Comparison of ENCODE assay signal across 11 mouse cellular contexts in the genomic region with DNA sequence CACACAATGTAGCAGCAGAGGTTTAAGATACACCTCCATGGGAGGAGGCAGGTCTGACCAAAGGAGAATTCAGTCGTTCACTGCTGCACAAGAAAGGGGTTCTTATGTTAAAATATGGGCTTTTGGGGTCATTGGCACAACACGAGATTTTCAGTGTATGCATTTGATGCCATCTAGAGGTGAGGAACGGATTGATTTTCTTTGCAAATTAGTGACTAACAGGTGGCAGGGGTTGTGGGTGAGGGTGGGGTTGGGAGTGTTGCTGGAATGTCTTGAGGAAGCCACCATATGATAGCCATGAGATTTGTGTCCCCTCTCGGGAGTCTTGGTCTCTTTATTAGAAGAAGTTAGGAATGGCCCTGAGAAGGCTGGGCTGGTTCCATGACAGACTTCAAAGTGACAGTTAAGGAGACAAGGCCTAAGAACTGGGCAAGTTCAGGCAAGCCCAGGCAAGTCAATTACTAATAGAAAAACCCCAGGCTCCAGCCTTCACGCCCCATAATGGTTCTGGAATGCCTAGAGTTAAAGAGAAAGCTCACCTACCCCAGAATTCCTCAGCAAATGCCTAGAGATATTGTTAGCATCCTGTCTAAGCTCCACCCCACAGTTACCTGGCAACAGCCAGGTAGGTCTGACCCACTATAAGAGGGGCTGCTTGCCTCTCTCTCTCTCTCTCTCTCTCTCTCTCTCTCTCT. TPM values are rescaled to one million over a fixed set of nuclear protein-coding genes. Genes with fewer than 3 reads are reported as not detected.
DNase-seq lines count a peak whose midpoint lies in the region; ATAC-seq and TF ChIP-seq lines count a peak whose summit lies in the region.
"Had no signal": no experiment of that assay in that cellular context is flagged by ENCODE, and none has a peak within 500 bp of the region (broad histone marks: within the 10 kb centered on the region; RNA-seq: fewer than 3 reads in every experiment).

No protein-coding gene starts in this region.

- no peak for TF ChIP-seq CTCF in lung, adult 2 months (IDR thresholded peaks at IDR 0.05; ENCODE audit: insufficient read depth, low read length)

- no peak for DNase-seq in forebrain, embryonic 10.5 days (ENCODE audit: extremely low spot score, low spot score)
- DNase-seq in lung, adult 2 months, result no peak
- peak; percentile 39 for DNase-seq in retina, embryonic 14.5 days (ENCODE audit: low spot score)
- DNase-seq: kidney, adult 11 months; liver, embryonic 13.5 days had no signal

- H3K9ac ChIP-seq in forebrain, embryonic 16.5 days (replicated peaks; ENCODE audit: low read depth, low read length), result no peak overlapping the region
- H3K9ac ChIP-seq in lung, embryonic 16.5 days (ENCODE audit: low read length), result no peak overlapping the region
- H3K9ac ChIP-seq in liver, embryonic 12.5 days, result no peak overlapping the region
- H3K9ac ChIP-seq: liver, embryonic 13.5 days; neural tube, embryonic 13.5 days had no signal

- H3K9me3 ChIP-seq in forebrain, embryonic 10.5 days, result no peaks in the 10 kb centered on the region
- H3K9me3 ChIP-seq in forebrain, embryonic 16.5 days (ENCODE audit: control insufficient read depth, low read length), result no peaks in the 10 kb centered on the region
- H3K9me3 ChIP-seq in lung, embryonic 16.5 days (ENCODE audit: control insufficient read depth, low read length), result no peaks in the 10 kb centered on the region
- H3K9me3 ChIP-seq in liver, embryonic 12.5 days (replicated peaks), result no peaks in the 10 kb centered on the region
- H3K9me3 ChIP-seq: liver, embryonic 13.5 days; neural tube, embryonic 13.5 days had no signal

- WGBS in forebrain, embryonic 10.5 days, result 35% methylated on average over 5 of the region's 5 CpGs
- 22% methylated on average over 5 of the region's 5 CpGs for WGBS in forebrain, embryonic 16.5 days
- 25% methylated on average over 5 of the region's 5 CpGs for WGBS in lung, embryonic 16.5 days
- WGBS in lung, adult 2 months, result 26% methylated on average over 5 of the region's 5 CpGs
- 27% methylated on average over 5 of the region's 5 CpGs for WGBS in liver, embryonic 12.5 days (ENCODE audit: insufficient replicate concordance)

- no peak overlapping the region for H3K4me2 ChIP-seq in forebrain, embryonic 16.5 days (ENCODE audit: low read length)
- no peak overlapping the region for H3K4me2 ChIP-seq in lung, embryonic 16.5 days (ENCODE audit: low read depth, low read length)
- H3K4me2 ChIP-seq in liver, embryonic 12.5 days, result no peak overlapping the region
- H3K4me2 ChIP-seq: liver, embryonic 13.5 days; neural tube, embryonic 13.5 days had no signal

- ATAC-seq in forebrain, embryonic 16.5 days, result no peak
- ATAC-seq in lung, embryonic 16.5 days (ENCODE audit: low read depth), result peak; percentile 48; the same call in 1 of the 2 replicates
- peak; percentile 55; the same call in 1 of the 2 replicates for ATAC-seq in common myeloid progenitor, adult 5-6 weeks (replicated peaks; ENCODE audit: low read depth, poor library complexity, severe bottlenecking)
- ATAC-seq in monocyte, adult 5-6 weeks (replicated peaks; ENCODE audit: insufficient number of reproducible peaks, low FRiP score, low TSS enrichment, poor library complexity, severe bottlenecking), result no peak
- ATAC-seq in liver, embryonic 12.5 days, result no peak

- no peaks in the 10 kb centered on the region for H3K36me3 ChIP-seq in forebrain, embryonic 10.5 days (replicated peaks)
- no peaks in the 10 kb centered on the region for H3K36me3 ChIP-seq in forebrain, embryonic 16.5 days (ENCODE audit: control insufficient read depth, insufficient read depth)
- H3K36me3 ChIP-seq in lung, embryonic 16.5 days (ENCODE audit: control insufficient read depth, insufficient read depth, low read length), result no peaks in the 10 kb centered on the region
- H3K36me3 ChIP-seq in liver, embryonic 12.5 days, result no peaks in the 10 kb centered on the region
- H3K36me3 ChIP-seq: liver, embryonic 13.5 days; neural tube, embryonic 13.5 days had no signal

- no peak for TF ChIP-seq POLR2A in lung, adult 2 months (IDR thresholded peaks at IDR 0.05; ENCODE audit: borderline replicate concordance, extremely low read depth, low read depth, low read length)

- H3K4me1 ChIP-seq in forebrain, embryonic 10.5 days, result peaks cover 31% of the 10 kb centered on the region
- 0 out of 2 replicates have a peak, but pooled peaks cover 2% of the 10 kb centered on the region for H3K4me1 ChIP-seq in forebrain, embryonic 16.5 days (replicated peaks; ENCODE audit: control insufficient read depth, insufficient read depth, low read length)
- peaks cover 7% of the 10 kb centered on the region; the same call in 1 of the 2 replicates for H3K4me1 ChIP-seq in lung, embryonic 16.5 days (replicated peaks; ENCODE audit: control insufficient read depth, insufficient read depth, low read length)
- H3K4me1 ChIP-seq in lung, adult 2 months (ENCODE audit: control insufficient read depth, insufficient read depth, low read length), result no peaks in the 10 kb centered on the region
- peaks cover 6% of the 10 kb centered on the region; the same call in 1 of the 2 replicates for H3K4me1 ChIP-seq in liver, embryonic 12.5 days

- no peaks in the 10 kb centered on the region for H3K27me3 ChIP-seq in forebrain, embryonic 10.5 days (ENCODE audit: poor library complexity, severe bottlenecking)
- no peaks in the 10 kb centered on the region for H3K27me3 ChIP-seq in forebrain, embryonic 16.5 days (replicated peaks; ENCODE audit: control insufficient read depth, insufficient read depth, low read length)
- H3K27me3 ChIP-seq in lung, embryonic 16.5 days (ENCODE audit: control insufficient read depth, insufficient read depth, low read depth, low read length), result no peaks in the 10 kb centered on the region
- no peaks in the 10 kb centered on the region for H3K27me3 ChIP-seq in liver, embryonic 12.5 days (replicated peaks)
- H3K27me3 ChIP-seq: liver, embryonic 13.5 days; neural tube, embryonic 13.5 days had no signal

- 0 out of 2 replicates have a peak overlapping the region, but pooled peaks have one; percentile 25 for H3K27ac ChIP-seq in forebrain, embryonic 10.5 days
- no peak overlapping the region for H3K27ac ChIP-seq in forebrain, embryonic 16.5 days (ENCODE audit: low read length)
- no peak overlapping the region for H3K27ac ChIP-seq in lung, embryonic 16.5 days (ENCODE audit: low read length)
- no peak overlapping the region for H3K27ac ChIP-seq in liver, embryonic 12.5 days
- H3K27ac ChIP-seq: liver, embryonic 13.5 days; neural tube, embryonic 13.5 days had no signal

- H3K4me3 ChIP-seq in forebrain, embryonic 10.5 days, result no peak overlapping the region
- H3K4me3 ChIP-seq in forebrain, embryonic 16.5 days (replicated peaks; ENCODE audit: low read length), result no peak overlapping the region
- H3K4me3 ChIP-seq in lung, embryonic 16.5 days (ENCODE audit: low read length), result no peak overlapping the region
- H3K4me3 ChIP-seq in lung, adult 2 months (replicated peaks; ENCODE audit: extremely low read depth, low read depth, low read length), result no peak overlapping the region
- no peak overlapping the region for H3K4me3 ChIP-seq in liver, embryonic 12.5 days
- H3K4me3 ChIP-seq: liver, embryonic 13.5 days; neural tube, embryonic 13.5 days had no signal

RNA-seq across cellular contexts. Expression of gene Zbtb38, which starts 47.6 kb away (rescaled TPM):
- 9.0 and 9.4 TPM in 2 replicates for polyA plus RNA-seq in forebrain, embryonic 10.5 days (2016; fragmentation: Nextera tagmentation; extraction: Ambion mirVana)
- 52.3 and 54.0 TPM in 2 replicates for polyA plus RNA-seq in forebrain, embryonic 16.5 days (2015; fragmentation: Nextera tagmentation; extraction: Ambion mirVana)
- 27.2 and 29.2 TPM in 2 replicates for polyA plus RNA-seq in lung, embryonic 16.5 days (2015; fragmentation: Nextera tagmentation; extraction: Ambion mirVana)
- polyA plus RNA-seq in lung, adult 2 months (2012; rRNA removed), result 15.0 and 16.1 TPM in 2 replicates
- total RNA-seq in common myeloid progenitor, adult 5-6 weeks (2017), result 25.8 and 41.8 TPM in 2 replicates
- 25.0 to 52.6 TPM (median 30.4 TPM) in 3 replicates for total RNA-seq in monocyte, adult 5-6 weeks (2017)
- polyA plus RNA-seq in liver, embryonic 12.5 days (2016; fragmentation: Nextera tagmentation; extraction: Ambion mirVana), result 6.8 and 7.0 TPM in 2 replicates

Comparison
In these comparisons a context has a peak if more than half of its experiments do, and no peak if none do; other contexts are left out.
1. ATAC-seq: peak in lung, embryonic 16.5 days (single experiment) and common myeloid progenitor, adult 5-6 weeks (single experiment); none in forebrain, embryonic 16.5 days (single experiment), monocyte, adult 5-6 weeks (single experiment) and liver, embryonic 12.5 days (single experiment).